ENCODE assay signal across 18 mouse cellular contexts in genomic region chr2:154211881-154212280, GRCm38 (mm10). TPM values are rescaled to one million over a fixed set of nuclear protein-coding genes. Genes with fewer than 3 reads are reported as not detected.
A peak's percentile ranks its signal among the peaks of the same experiment; 100 is the strongest.
DNase-seq lines count a peak whose midpoint lies in the region.
"Had no signal": no experiment of that assay in that cellular context is flagged by ENCODE, and none has a peak within 500 bp of the region (broad histone marks: within the 10 kb centered on the region; RNA-seq: fewer than 3 reads in every experiment).

No protein-coding gene starts in this region.

- intact Hi-C loops in left cerebral cortex, postnatal 25 days (cut with DNase I), result loop anchor here (1.0 kb wide), 1 partner anchor 167 kb away; no protein-coding TSS in a partner anchor

- DNase-seq in brain, adult 2 months (ENCODE audit: low read depth, low spot score), result peak; percentile 78
- peak; percentile 29 to 54 for DNase-seq in frontal cortex, postnatal 10 days (ENCODE audit: low spot score in 2 of 2)
- DNase-seq in layer of hippocampus, adult 9-11 months, result peak; percentile 66
- DNase-seq in left cerebral cortex, postnatal 25 days (ENCODE audit: low spot score in 2 of 2), result peak; percentile 71 to 93
- DNase-seq in gastrocnemius, adult 8-10 months (ENCODE audit: low spot score in 2 of 2), result no peak
- DNase-seq in adrenal gland, postnatal 25 days, result no peak
- DNase-seq in gastrocnemius, adult 18-20 months (ENCODE audit: low spot score), result no peak
- no peak for DNase-seq in urinary bladder, postnatal 10 days (ENCODE audit: low spot score)
- DNase-seq: adrenal gland, postnatal 10 days; cerebellum, adult 8-10 months; heart, adult 18-20 months; liver; liver, postnatal 0 days; lung, postnatal 36 days; retina, postnatal 1 day; thymus, postnatal 25 days had no signal

RNA-seq across cellular contexts. Expression of gene Bpifb5, which starts 11.7 kb away (rescaled TPM):
- not detected for total RNA-seq in left cerebral cortex, postnatal 25 days (2021)
- not detected for total RNA-seq in gastrocnemius, adult 8-10 months (2022)
- not detected in 2 replicates for total RNA-seq in adrenal gland, postnatal 25 days (2021)
- total RNA-seq in gastrocnemius, adult 18-20 months (2021), result not detected
- total RNA-seq: heart, adult 18-20 months; layer of hippocampus, postnatal 14 days; neutrophil, adult 5-6 weeks had no signal

RNA-seq across cellular contexts. Expression of gene Bpifb1, which starts 21.3 kb away (rescaled TPM):
- total RNA-seq in left cerebral cortex, postnatal 25 days (2021), result under 1 TPM; 0.21 TPM
- total RNA-seq in gastrocnemius, adult 8-10 months (2022), result not detected
- not detected in 2 replicates for total RNA-seq in adrenal gland, postnatal 25 days (2021)
- total RNA-seq in gastrocnemius, adult 18-20 months (2021), result not detected
- total RNA-seq: adrenal gland, postnatal 10 days; neutrophil, adult 5-6 weeks had no signal

RNA-seq across cellular contexts. Expression of gene Bpifb9a, which starts 45.8 kb away (rescaled TPM):
- total RNA-seq in left cerebral cortex, postnatal 25 days (2021), result not detected
- 1 to 10 TPM in 1 of 4 experiments, not detected in 3; 1.1 TPM for total RNA-seq in gastrocnemius, adult 8-10 months (2022)
- total RNA-seq in adrenal gland, postnatal 25 days (2021), result not detected in 2 replicates
- not detected for total RNA-seq in gastrocnemius, adult 18-20 months (2021)
- total RNA-seq: adrenal gland, postnatal 10 days; heart, adult 18-20 months; layer of hippocampus, postnatal 14 days; neutrophil, adult 5-6 weeks had no signal

RNA-seq across cellular contexts. Expression of gene Bpifa5, which starts 49.5 kb away (rescaled TPM):
- total RNA-seq in left cerebral cortex, postnatal 25 days (2021), result not detected
- not detected for total RNA-seq in gastrocnemius, adult 8-10 months (2022)
- total RNA-seq in adrenal gland, postnatal 25 days (2021), result not detected in 2 replicates
- total RNA-seq in gastrocnemius, adult 18-20 months (2021), result not detected
- total RNA-seq: adrenal gland, postnatal 10 days; heart, adult 18-20 months; layer of hippocampus, postnatal 14 days; neutrophil, adult 5-6 weeks had no signal

Comparison
In these comparisons a context has a peak if more than half of its experiments do, and no peak if none do; other contexts are left out.
1. DNase-seq: peak in brain, adult 2 months (single experiment), frontal cortex, postnatal 10 days (2 of 2), layer of hippocampus, adult 9-11 months (single experiment) and left cerebral cortex, postnatal 25 days (2 of 2); none in gastrocnemius, adult 8-10 months (0 of 2), adrenal gland, postnatal 25 days (single experiment), gastrocnemius, adult 18-20 months (single experiment) and urinary bladder, postnatal 10 days (single experiment).